Mouse (Mus musculus) stomach, embryonic 16.5 days (tissue): ENCODE measurements around the gene Pcdh18. TPM values are rescaled to one million over a fixed set of nuclear protein-coding genes. Genes with fewer than 3 reads are reported as not detected.

Source experiments
- ATAC-seq: fragments of 200-750 bp; cut with Nextera tagmentation; 2 replicates; pipeline ENCODE4 v1.8.0; 2017; ENCODE audit warnings: moderate number of reproducible peaks, moderate TSS enrichment; ENCODE audit not compliant: insufficient read depth, low FRiP score
- H3K27ac ChIP-seq: fragments of 300-500 bp; sonication (generic); 2 replicates; pipeline ENCODE4 v1.5.1; 2014; ENCODE audit warnings: low read length
- H3K27me3 ChIP-seq: fragments of 300-500 bp; sonication (generic); 2 replicates; pipeline ENCODE4 v1.6.1; 2014; ENCODE audit warnings: low read length, control low read depth, mixed read lengths; ENCODE audit not compliant: control insufficient read depth, insufficient read depth
- H3K36me3 ChIP-seq: fragments of 300-500 bp; sonication (generic); 2 replicates; pipeline ENCODE4 v1.6.1; 2014; ENCODE audit warnings: low read length; ENCODE audit not compliant: control insufficient read depth, insufficient read depth
- H3K4me1 ChIP-seq: fragments of 300-500 bp; sonication (generic); 2 replicates; pipeline ENCODE4 v1.6.1; 2014; ENCODE audit warnings: low read length, control low read depth, mixed read lengths; ENCODE audit not compliant: control insufficient read depth, insufficient read depth
- H3K4me2 ChIP-seq: fragments of 300-500 bp; sonication (generic); 2 replicates; pipeline ENCODE4 v1.6.1; 2014; ENCODE audit warnings: low read depth, low read length, mixed read lengths
- H3K4me3 ChIP-seq: fragments of 300-500 bp; sonication (generic); replicated peaks from 2 replicates; pipeline ENCODE4 v1.5.1; 2014; ENCODE audit warnings: mild to moderate bottlenecking, low read length
- H3K9ac ChIP-seq: fragments of 300-500 bp; sonication (generic); 2 replicates; pipeline ENCODE4 v1.6.1; 2014; ENCODE audit warnings: low read length
- H3K9me3 ChIP-seq: fragments of 300-500 bp; sonication (generic); replicated peaks from 2 replicates; pipeline ENCODE4 v1.6.1; 2016; ENCODE audit warnings: low read length, control low read depth; ENCODE audit not compliant: control insufficient read depth
- WGBS: fragments of 180-500 bp; shearing (Covaris S2); extraction: QIAGEN DNeasy Blood & Tissue Kit; methylation state at CpG from one replicate; pipeline ENCODE4 v1.1.7; 2014; 5-methylcytosine and 5-hydroxymethylcytosine counted together
- polyA plus RNA-seq: library from polyadenylated mRNA; unstranded; fragments of >200 nt; fragmentation: Nextera tagmentation; extraction: Ambion mirVana; gene quantifications from 2 replicates; pipeline ENCODE4 v1.2.1, GENCODE M21; 2015

Pcdh18 gene
- polyA plus RNA-seq = 55.6 and 61.3 TPM in 2 replicates

- H3K4me3 ChIP-seq = peak within 1 kb of the TSS; percentile 77
- H3K9me3 ChIP-seq = no peaks in the 10 kb centered on the region
- 0 out of 2 replicates have a peak, but pooled peaks cover 1% of the 10 kb centered on the region for H3K36me3 ChIP-seq
- peaks cover 11% of the 10 kb centered on the region for H3K4me1 ChIP-seq
- H3K9ac ChIP-seq = peak within 1 kb of the TSS; percentile 87
- peak within 1 kb of the TSS; percentile 67 for H3K4me2 ChIP-seq
- H3K27me3 ChIP-seq = no peaks in the 10 kb centered on the region
- peak; percentile 91 for ATAC-seq
- under 1% methylated on average over 43 of the region's 43 CpGs for WGBS
- H3K27ac ChIP-seq = peak within 1 kb of the TSS; percentile 97
Observed at GRCm38 (mm10) chr3:49756870-49757625, at the start of gene Pcdh18. Gene Pcdh18 (minus strand): TSS chr3:49757325.

GRCm38 (mm10) chr3:49806823-49807222, 49.7 kb upstream of the Pcdh18 start:
- ATAC-seq = no peak
- H3K27me3 ChIP-seq = no peaks in the 10 kb centered on the region
- no peaks in the 10 kb centered on the region for H3K36me3 ChIP-seq
- no peak overlapping the region for H3K4me3 ChIP-seq
- 0 out of 2 replicates have a peak, but pooled peaks cover 4% of the 10 kb centered on the region for H3K4me1 ChIP-seq
- no peak overlapping the region for H3K9ac ChIP-seq
- no peak overlapping the region for H3K27ac ChIP-seq
- WGBS = 41% methylated on average over 2 of the region's 2 CpGs
- no peak overlapping the region for H3K4me2 ChIP-seq
- H3K9me3 ChIP-seq = no peaks in the 10 kb centered on the region

GRCm38 (mm10) chr3:49805511-49805910, 48.4 kb upstream of the Pcdh18 start:
- WGBS = 91% methylated on average over 1 of the region's 1 CpGs
- no peak for ATAC-seq
- no peak overlapping the region for H3K9ac ChIP-seq

GRCm38 (mm10) chr3:49788296-49788695, 31.2 kb upstream of the Pcdh18 start:
- 59% methylated on average over 2 of the region's 2 CpGs for WGBS
- Histone ChIP-seq H3K4me3 (no peak overlapping the region), H3K27me3 (no peaks in the 10 kb centered on the region), H3K9ac (no peak overlapping the region), H3K4me2 (no peak overlapping the region), H3K4me1 (no peaks in the 10 kb centered on the region), H3K9me3 (no peaks in the 10 kb centered on the region), H3K27ac (no peak overlapping the region), H3K36me3 (no peaks in the 10 kb centered on the region)
- ATAC-seq = no peak

More at GRCm38 (mm10) chr3:49805511-49805910, 48.4 kb upstream of the Pcdh18 start:
- Histone ChIP-seq H3K9me3 (no peaks in the 10 kb centered on the region), H3K27ac (no peak overlapping the region), H3K4me2 (no peak overlapping the region), H3K4me1 (0 out of 2 replicates have a peak, but pooled peaks cover 4% of the 10 kb centered on the region), H3K36me3 (no peaks in the 10 kb centered on the region), H3K4me3 (no peak overlapping the region), H3K27me3 (no peaks in the 10 kb centered on the region)

DNA sequence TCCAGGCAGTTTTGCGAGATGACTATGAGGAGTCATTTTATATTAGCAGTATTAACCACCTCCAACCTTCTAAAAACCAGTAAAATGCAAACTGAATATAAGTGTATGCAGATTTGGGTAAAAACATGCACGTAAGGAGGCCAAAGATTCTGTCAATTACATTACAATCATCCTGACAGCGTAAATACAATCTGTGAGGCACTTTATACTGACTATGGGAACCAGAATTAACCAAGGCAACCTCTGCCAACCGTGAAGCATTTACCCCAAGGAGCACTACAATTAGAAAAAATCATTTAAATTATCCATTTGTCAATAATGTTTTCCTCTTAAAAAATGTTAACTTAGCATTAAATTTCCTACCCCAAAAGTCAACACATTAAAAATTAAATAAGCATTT, 30.6 kb upstream of the Pcdh18 start:
- Histone ChIP-seq H3K36me3 (no peaks in the 10 kb centered on the region), H3K9me3 (no peaks in the 10 kb centered on the region), H3K9ac (no peak overlapping the region), H3K27ac (no peak overlapping the region), H3K27me3 (no peaks in the 10 kb centered on the region), H3K4me2 (no peak overlapping the region), H3K4me1 (no peaks in the 10 kb centered on the region), H3K4me3 (no peak overlapping the region)
- no peak for ATAC-seq
- WGBS = 82% methylated on average over 4 of the region's 4 CpGs

- H3K36me3 ChIP-seq = no peaks in the 10 kb centered on the region
Observed at GRCm38 (mm10) chr3:49768992-49769738, 12.0 kb upstream of the Pcdh18 start.

DNA sequence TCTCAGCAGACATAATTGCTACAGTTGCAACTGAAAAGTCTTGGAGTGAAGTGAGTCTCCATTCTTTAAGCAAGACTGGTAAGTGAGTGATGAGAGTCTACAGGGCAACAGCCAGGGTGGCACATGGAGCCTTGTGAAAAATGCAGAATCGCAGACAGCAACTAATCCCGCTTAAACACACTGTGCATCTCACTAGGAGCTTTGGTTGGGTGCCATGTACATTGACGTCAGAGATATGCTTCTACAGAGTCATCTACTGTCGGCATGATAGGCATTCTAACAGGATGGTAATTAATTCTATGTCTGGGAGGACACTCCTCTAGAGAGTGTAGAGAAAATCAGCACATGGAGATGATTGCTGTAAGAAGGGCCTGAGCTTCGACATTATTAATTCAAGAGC, 5.6 kb upstream of the Pcdh18 start:
- ATAC-seq = no peak
- Histone ChIP-seq H3K4me2 (no peak overlapping the region), H3K27me3 (no peaks in the 10 kb centered on the region), H3K4me3 (no peak overlapping the region), H3K9me3 (no peaks in the 10 kb centered on the region), H3K36me3 (no peaks in the 10 kb centered on the region), H3K4me1 (no peaks in the 10 kb centered on the region), H3K9ac (no peak overlapping the region), H3K27ac (no peak overlapping the region)
- WGBS = 78% methylated on average over 5 of the region's 5 CpGs

More at GRCm38 (mm10) chr3:49768992-49769738, 12.0 kb upstream of the Pcdh18 start:
- H3K4me1 ChIP-seq = no peaks in the 10 kb centered on the region
- no peak for ATAC-seq
- WGBS = 46% methylated on average over 3 of the region's 3 CpGs
- H3K9ac ChIP-seq = no peak overlapping the region
- H3K27ac ChIP-seq = no peak overlapping the region
- no peak overlapping the region for H3K4me2 ChIP-seq
- H3K27me3 ChIP-seq = no peaks in the 10 kb centered on the region
- H3K9me3 ChIP-seq = no peaks in the 10 kb centered on the region
- no peak overlapping the region for H3K4me3 ChIP-seq

GRCm38 (mm10) chr3:49761971-49762370, 4.8 kb upstream of the Pcdh18 start:
- ATAC-seq = no peak
- Histone ChIP-seq H3K4me2 (no peak overlapping the region), H3K4me1 (no peaks in the 10 kb centered on the region), H3K27me3 (no peaks in the 10 kb centered on the region), H3K4me3 (no peak overlapping the region), H3K36me3 (no peaks in the 10 kb centered on the region), H3K9me3 (no peaks in the 10 kb centered on the region), H3K9ac (no peak overlapping the region), H3K27ac (no peak overlapping the region)

DNA sequence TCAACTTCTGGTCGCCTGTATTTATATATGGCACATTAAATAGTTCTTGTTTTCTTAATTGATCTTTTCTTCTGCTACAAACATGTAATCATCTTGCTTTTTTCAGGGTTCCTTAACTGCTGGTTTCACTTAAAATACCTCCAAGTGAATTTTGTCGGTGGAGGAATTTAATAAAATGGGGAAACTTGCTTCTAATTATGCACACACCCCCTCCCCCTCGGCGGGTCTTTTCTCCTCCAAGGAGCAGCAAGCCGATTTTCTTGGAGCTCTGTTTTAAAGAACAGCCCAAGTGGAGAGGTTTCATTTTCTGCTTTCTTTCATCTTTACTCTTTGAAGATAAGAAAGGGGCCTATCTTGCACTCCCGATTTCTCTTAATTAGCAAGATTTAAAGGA, 498 bp upstream of the Pcdh18 start:
- Histone ChIP-seq H3K27me3 (no peaks in the 10 kb centered on the region), H3K9ac (peak overlapping the region; percentile 87), H3K36me3 (no peaks in the 10 kb centered on the region), H3K4me3 (peak overlapping the region; percentile 77), H3K4me1 (peaks cover 7% of the 10 kb centered on the region), H3K4me2 (peak overlapping the region; percentile 67), H3K9me3 (no peaks in the 10 kb centered on the region), H3K27ac (peak overlapping the region; percentile 97)
- ATAC-seq = no peak
- WGBS = 0% methylated on average over 6 of the region's 6 CpGs
